Mouse (Mus musculus) intestine, embryonic 16.5 days (tissue): ENCODE data around the gene Paf1. TPM values are rescaled to one million over a fixed set of nuclear protein-coding genes. Genes with fewer than 3 reads are reported as not detected.
"Not testable (repeated sequence)": the region's sequence is repeated elsewhere in the genome, so short reads cannot be mapped to it uniquely, and the experiment has no call there.

Source experiments
- ATAC-seq: fragments of 200-750 bp; cut with Nextera tagmentation; 2 replicates; pipeline ENCODE4 v1.8.0; 2017; ENCODE audit warnings: moderate TSS enrichment, moderate library complexity
- H3K27ac ChIP-seq: fragments of 300-500 bp; sonication (generic); 2 replicates; pipeline ENCODE4 v1.5.1; 2014; ENCODE audit warnings: mild to moderate bottlenecking, low read length
- H3K27me3 ChIP-seq: fragments of 300-500 bp; sonication (generic); replicated peaks from 2 replicates; pipeline ENCODE4 v1.6.1; 2014; ENCODE audit warnings: low read length, control low read depth, mixed read lengths; ENCODE audit not compliant: control insufficient read depth, insufficient read depth
- H3K36me3 ChIP-seq: fragments of 300-500 bp; sonication (generic); 2 replicates; pipeline ENCODE4 v1.6.1; 2014; ENCODE audit warnings: low read length, control low read depth; ENCODE audit not compliant: control insufficient read depth, insufficient read depth
- H3K4me1 ChIP-seq: fragments of 300-500 bp; sonication (generic); 2 replicates; pipeline ENCODE4 v1.6.1; 2014; ENCODE audit warnings: low read length, control low read depth, mixed read lengths; ENCODE audit not compliant: control insufficient read depth, insufficient read depth
- H3K4me2 ChIP-seq: fragments of 300-500 bp; sonication (generic); 2 replicates; pipeline ENCODE4 v1.6.1; 2014; ENCODE audit warnings: low read depth, low read length, control low read depth
- H3K4me3 ChIP-seq: fragments of 300-500 bp; sonication (generic); 2 replicates; pipeline ENCODE4 v1.5.1; 2014; ENCODE audit warnings: mild to moderate bottlenecking, low read length
- H3K9ac ChIP-seq: fragments of 300-500 bp; sonication (generic); 2 replicates; pipeline ENCODE4 v1.6.1; 2014; ENCODE audit warnings: low read depth, low read length
- H3K9me3 ChIP-seq: fragments of 300-500 bp; sonication (generic); 2 replicates; pipeline ENCODE4 v1.6.1; 2016; ENCODE audit warnings: low read length, control low read depth; ENCODE audit not compliant: control insufficient read depth
- WGBS: fragments of 180-500 bp; shearing (Covaris S2); extraction: QIAGEN DNeasy Blood & Tissue Kit; methylation state at CpG from one replicate; pipeline ENCODE4 v1.1.7; 2014; 5-methylcytosine and 5-hydroxymethylcytosine counted together
- polyA plus RNA-seq: library from polyadenylated mRNA; unstranded; fragments of >200 nt; fragmentation: Nextera tagmentation; extraction: Ambion mirVana; gene quantifications from 2 replicates; pipeline ENCODE4 v1.2.1, GENCODE M21; 2015

Paf1 gene
- polyA plus RNA-seq, 1 experiment from 2014 or later, result 78.7 TPM

DNA sequence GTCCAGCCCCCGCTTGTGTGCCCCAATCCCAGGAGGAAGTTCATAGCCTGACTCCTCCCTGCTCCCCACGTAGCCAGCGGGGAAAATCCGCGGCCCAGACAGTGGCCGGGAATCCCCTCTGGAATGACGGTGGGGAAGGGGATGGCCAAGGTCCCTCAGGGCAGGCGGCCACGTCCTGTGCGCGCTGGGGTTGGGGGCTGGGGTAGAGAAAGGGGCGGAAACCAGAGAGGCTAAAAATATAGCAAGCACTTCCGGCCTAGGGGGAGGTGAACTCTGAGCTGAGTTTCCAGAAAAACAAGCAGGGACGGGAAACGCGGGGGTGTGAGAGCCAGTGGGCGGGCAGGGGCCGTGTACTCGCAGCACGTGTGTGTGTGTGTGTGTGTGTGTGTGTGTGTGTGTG is 10.8 kb upstream of the Paf1 start:
- Histone ChIP-seq H3K4me1 (peaks cover 52% of the 10 kb centered on the region), H3K27ac (peak overlapping the region; percentile 100), H3K36me3 (no peaks in the 10 kb centered on the region), H3K4me2 (peak overlapping the region; percentile 62), H3K4me3 (peak overlapping the region; percentile 47), H3K9ac (peak overlapping the region; percentile 79), H3K9me3 (no peaks in the 10 kb centered on the region), H3K27me3 (no peaks in the 10 kb centered on the region)
- WGBS, result 2% methylated on average over 20 of the region's 20 CpGs
- ATAC-seq, result peak; percentile 47

DNA sequence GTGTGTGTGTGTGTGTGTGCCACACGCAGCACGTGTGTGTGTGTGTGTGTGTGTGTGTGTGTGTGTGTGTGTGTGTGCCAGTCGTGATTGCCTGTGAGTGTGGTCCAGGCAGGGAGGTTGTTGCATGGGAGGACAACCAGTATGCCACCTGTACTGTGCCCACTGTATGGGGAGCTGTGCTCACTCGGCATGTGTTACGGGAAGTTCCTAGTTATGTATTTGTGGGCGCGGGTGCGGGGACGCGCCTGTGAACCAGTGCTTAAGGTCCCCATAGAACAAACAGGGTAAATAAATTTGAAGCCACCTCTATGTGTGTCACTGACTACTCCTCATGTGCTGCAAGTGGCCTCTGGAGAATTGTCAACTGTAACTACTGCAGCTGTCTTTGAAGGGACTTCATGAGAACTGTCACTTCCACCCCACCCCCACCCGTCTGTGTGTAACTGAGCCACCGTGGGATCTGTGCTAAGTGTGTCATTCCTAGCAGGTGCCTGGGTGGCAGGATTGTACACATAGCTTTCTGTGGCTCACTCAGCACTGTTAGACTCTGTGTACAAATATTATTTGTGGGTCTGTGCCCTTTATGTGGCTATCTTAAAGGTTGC is 10.3 kb upstream of the Paf1 start:
- Histone ChIP-seq H3K27ac (peak overlapping the region; percentile 100), H3K4me1 (peaks cover 51% of the 10 kb centered on the region), H3K9ac (peak overlapping the region; percentile 79), H3K36me3 (no peaks in the 10 kb centered on the region), H3K4me2 (peak overlapping the region; percentile 62), H3K4me3 (peak overlapping the region; percentile 47), H3K27me3 (no peaks in the 10 kb centered on the region), H3K9me3 (no peaks in the 10 kb centered on the region)
- ATAC-seq, result peak; percentile 5; the same call in 1 of the 2 replicates
- 47% methylated on average over 10 of the region's 12 CpGs for WGBS

DNA sequence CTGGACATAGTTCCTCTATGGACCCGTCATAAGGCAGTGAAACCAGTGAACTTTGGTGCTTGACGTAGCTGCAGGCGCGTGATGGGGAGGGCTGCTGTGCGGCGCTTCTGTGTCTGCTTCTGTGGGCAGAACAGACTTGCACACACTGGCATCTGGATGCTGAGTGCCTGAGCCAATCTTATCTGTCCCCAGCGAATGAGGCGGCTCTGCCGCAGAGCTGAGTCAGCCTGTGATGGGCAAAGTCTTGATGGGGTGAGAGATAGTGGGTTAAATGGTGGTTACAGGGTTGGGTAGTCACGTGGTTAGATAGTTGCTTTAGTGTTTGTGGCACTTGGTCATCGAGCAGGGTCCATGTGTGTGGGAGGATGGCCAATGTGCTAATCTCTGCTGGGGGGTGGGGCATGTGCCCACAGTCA is 9.8 kb upstream of the Paf1 start:
- H3K36me3 ChIP-seq, result peaks cover under 1% of the 10 kb centered on the region; the same call in 1 of the 2 replicates
- H3K4me2 ChIP-seq, result peak overlapping the region; percentile 62
- H3K4me1 ChIP-seq, result peaks cover 47% of the 10 kb centered on the region
- peak overlapping the region; percentile 100 for H3K27ac ChIP-seq
- H3K9me3 ChIP-seq, result no peaks in the 10 kb centered on the region
- H3K4me3 ChIP-seq, result no peak overlapping the region
- WGBS, result 37% methylated on average over 11 of the region's 11 CpGs
- peak overlapping the region; percentile 79 for H3K9ac ChIP-seq
- no peaks in the 10 kb centered on the region for H3K27me3 ChIP-seq
- peak; percentile 70 for ATAC-seq

DNA sequence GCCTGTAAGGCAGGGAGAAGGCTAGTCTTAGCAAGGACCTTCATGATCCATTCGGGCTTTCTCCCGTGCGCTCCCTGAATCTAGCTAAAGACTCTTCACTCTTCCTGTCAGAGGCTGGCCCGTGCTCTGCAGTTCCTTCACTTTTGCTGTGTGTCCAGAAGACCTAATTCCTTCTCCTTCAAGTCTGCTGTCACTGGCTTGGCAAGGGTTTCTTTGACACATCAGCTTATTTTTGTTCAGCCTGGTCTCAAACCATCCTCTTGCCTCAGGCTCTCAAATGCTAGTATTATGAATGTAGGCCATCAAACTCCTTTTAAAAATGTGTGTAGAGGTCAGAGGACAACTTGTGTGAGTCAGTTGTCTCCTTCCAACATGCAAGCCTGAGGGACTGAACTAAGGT is 9.1 kb upstream of the Paf1 start:
- Histone ChIP-seq H3K9me3 (no peaks in the 10 kb centered on the region), H3K27ac (peak overlapping the region; percentile 100), H3K4me2 (no peak overlapping the region), H3K4me3 (no peak overlapping the region), H3K4me1 (peaks cover 45% of the 10 kb centered on the region), H3K9ac (0 out of 2 replicates have a peak overlapping the region, but pooled peaks have one; percentile 35), H3K27me3 (no peaks in the 10 kb centered on the region), H3K36me3 (peaks cover 5% of the 10 kb centered on the region; the same call in 1 of the 2 replicates)
- WGBS, result 72% methylated on average over 4 of the region's 4 CpGs
- ATAC-seq, result no peak

GRCm38 (mm10) chr7:28384162-28384561 is 8.6 kb upstream of the Paf1 start:
- no peak overlapping the region for H3K4me2 ChIP-seq
- H3K4me3 ChIP-seq, result no peak overlapping the region
- H3K27me3 ChIP-seq, result no peaks in the 10 kb centered on the region
- no peak for ATAC-seq
- no peaks in the 10 kb centered on the region for H3K9me3 ChIP-seq
- H3K27ac ChIP-seq, result peak overlapping the region; percentile 100
- peaks cover 8% of the 10 kb centered on the region; the same call in 1 of the 2 replicates for H3K36me3 ChIP-seq
- peaks cover 45% of the 10 kb centered on the region for H3K4me1 ChIP-seq
- WGBS, result 78% methylated on average over 6 of the region's 6 CpGs
- H3K9ac ChIP-seq, result no peak overlapping the region

DNA sequence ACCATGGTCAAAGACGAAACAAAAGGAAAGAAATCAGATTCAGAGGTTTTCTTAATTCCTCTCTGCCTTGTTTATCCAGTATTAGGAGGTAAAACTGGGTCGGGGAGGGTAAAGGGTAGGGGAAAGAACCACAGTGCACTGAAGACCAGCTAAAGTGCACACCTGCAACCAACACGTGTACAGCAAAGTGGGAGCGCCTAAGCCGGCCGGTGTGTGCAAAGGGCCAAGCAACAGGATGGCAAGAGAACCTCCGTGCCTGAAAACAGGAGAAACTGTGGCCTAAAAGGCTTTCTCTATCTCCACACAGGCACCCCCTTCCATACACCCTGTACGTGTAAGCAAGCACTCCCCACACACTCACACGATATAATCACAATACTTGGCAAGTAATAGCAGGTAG is 7.6 kb upstream of the Paf1 start:
- 88% methylated on average over 9 of the region's 9 CpGs for WGBS
- H3K9ac ChIP-seq, result no peak overlapping the region
- no peak for ATAC-seq
- no peak overlapping the region for H3K4me2 ChIP-seq
- H3K4me3 ChIP-seq, result no peak overlapping the region
- H3K4me1 ChIP-seq, result peaks cover 38% of the 10 kb centered on the region
- H3K9me3 ChIP-seq, result no peaks in the 10 kb centered on the region
- no peak overlapping the region for H3K27ac ChIP-seq
- no peaks in the 10 kb centered on the region for H3K27me3 ChIP-seq
- peaks cover 12% of the 10 kb centered on the region for H3K36me3 ChIP-seq

GRCm38 (mm10) chr7:28386007-28386406 is 6.7 kb upstream of the Paf1 start:
- 81% methylated on average over 7 of the region's 7 CpGs for WGBS
- no peaks in the 10 kb centered on the region for H3K27me3 ChIP-seq
- peaks cover 15% of the 10 kb centered on the region for H3K36me3 ChIP-seq
- H3K4me2 ChIP-seq, result no peak overlapping the region
- peak overlapping the region; percentile 43 for H3K9ac ChIP-seq
- no peaks in the 10 kb centered on the region for H3K9me3 ChIP-seq
- H3K4me3 ChIP-seq, result no peak overlapping the region
- H3K27ac ChIP-seq, result peak overlapping the region; percentile 77
- no peak for ATAC-seq
- peaks cover 32% of the 10 kb centered on the region for H3K4me1 ChIP-seq

GRCm38 (mm10) chr7:28386462-28386861 is 6.3 kb upstream of the Paf1 start:
- Histone ChIP-seq H3K9ac (peak overlapping the region; percentile 43), H3K4me1 (peaks cover 30% of the 10 kb centered on the region), H3K27ac (peak overlapping the region; percentile 77), H3K4me3 (no peak overlapping the region), H3K27me3 (no peaks in the 10 kb centered on the region), H3K4me2 (no peak overlapping the region), H3K36me3 (peaks cover 15% of the 10 kb centered on the region), H3K9me3 (no peaks in the 10 kb centered on the region)
- 2% methylated on average over 4 of the region's 4 CpGs for WGBS
- peak; percentile 16 for ATAC-seq

DNA sequence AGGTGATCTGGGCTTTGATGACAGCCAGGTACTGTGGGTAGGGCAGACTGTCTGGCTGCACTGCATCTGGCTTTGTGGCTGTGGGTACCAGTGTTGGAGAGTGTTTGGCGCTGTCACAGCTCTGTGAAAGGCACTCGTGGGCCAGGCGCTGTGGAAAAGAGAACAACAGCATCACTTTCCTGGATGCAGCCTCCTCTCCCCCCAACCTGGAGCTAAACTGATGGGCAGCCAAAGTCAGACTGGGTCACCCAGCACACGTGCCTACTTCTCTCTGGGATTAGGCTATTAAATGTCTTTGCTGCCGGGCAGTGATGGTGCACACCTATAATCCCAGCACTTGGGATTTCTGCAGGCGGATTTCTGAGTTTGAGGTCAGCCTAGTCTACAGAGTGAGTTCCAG is 5.9 kb upstream of the Paf1 start:
- H3K27ac ChIP-seq, ATAC-seq, H3K9me3 ChIP-seq, H3K9ac ChIP-seq, H3K4me2 ChIP-seq, H3K27me3 ChIP-seq, H3K4me3 ChIP-seq: not testable (repeated sequence)
- WGBS, result 78% methylated on average over 6 of the region's 6 CpGs
- Histone ChIP-seq H3K4me1 (peaks cover 30% of the 10 kb centered on the region), H3K36me3 (peaks cover 15% of the 10 kb centered on the region)

GRCm38 (mm10) chr7:28387384-28387783 is 5.4 kb upstream of the Paf1 start:
- not testable (repeated sequence) for H3K4me3 ChIP-seq, H3K27me3 ChIP-seq, H3K27ac ChIP-seq, ATAC-seq, H3K9ac ChIP-seq, H3K9me3 ChIP-seq, H3K4me2 ChIP-seq
- Histone ChIP-seq H3K4me1 (peaks cover 29% of the 10 kb centered on the region), H3K36me3 (peaks cover 15% of the 10 kb centered on the region)
- WGBS, result 80% methylated on average over 7 of the region's 7 CpGs
